Mouse (Mus musculus) embryo, embryonic 10 days (tissue): ENCODE results near the gene Mrps23.
A peak's percentile ranks its signal among the peaks of the same experiment; 100 is the strongest.

ENCODE experiments used
- DNase-seq: peaks from one replicate; pipeline ENCODE4 v3.0.0-alpha.2; 2015; ENCODE audit warnings: low spot score

The Mrps23 gene

DNA sequence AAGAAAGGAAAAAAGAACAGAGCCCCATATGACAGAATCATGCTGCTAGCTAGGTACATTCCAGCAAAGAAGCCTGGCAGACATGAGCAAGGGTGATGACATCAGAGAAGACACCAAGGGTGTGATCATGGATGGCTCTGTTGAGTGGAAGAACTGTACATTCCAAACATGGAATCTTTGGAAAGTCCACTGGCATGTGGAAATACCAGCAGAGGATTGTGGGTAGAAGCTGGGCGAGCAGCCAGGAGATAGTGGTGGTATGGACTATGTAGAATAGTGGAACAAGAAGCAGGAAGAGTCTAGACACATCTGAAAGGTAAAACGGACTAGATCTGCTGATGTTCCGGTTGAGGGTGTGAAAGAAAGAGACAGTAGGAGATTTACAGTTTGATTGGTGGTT lies 46.4 kb downstream of the Mrps23 start:
- no peak for DNase-seq

- DNase-seq = no peak
Measured at GRCm38 (mm10) chr11:88251295-88251694, 47.1 kb downstream of the Mrps23 start.

DNA sequence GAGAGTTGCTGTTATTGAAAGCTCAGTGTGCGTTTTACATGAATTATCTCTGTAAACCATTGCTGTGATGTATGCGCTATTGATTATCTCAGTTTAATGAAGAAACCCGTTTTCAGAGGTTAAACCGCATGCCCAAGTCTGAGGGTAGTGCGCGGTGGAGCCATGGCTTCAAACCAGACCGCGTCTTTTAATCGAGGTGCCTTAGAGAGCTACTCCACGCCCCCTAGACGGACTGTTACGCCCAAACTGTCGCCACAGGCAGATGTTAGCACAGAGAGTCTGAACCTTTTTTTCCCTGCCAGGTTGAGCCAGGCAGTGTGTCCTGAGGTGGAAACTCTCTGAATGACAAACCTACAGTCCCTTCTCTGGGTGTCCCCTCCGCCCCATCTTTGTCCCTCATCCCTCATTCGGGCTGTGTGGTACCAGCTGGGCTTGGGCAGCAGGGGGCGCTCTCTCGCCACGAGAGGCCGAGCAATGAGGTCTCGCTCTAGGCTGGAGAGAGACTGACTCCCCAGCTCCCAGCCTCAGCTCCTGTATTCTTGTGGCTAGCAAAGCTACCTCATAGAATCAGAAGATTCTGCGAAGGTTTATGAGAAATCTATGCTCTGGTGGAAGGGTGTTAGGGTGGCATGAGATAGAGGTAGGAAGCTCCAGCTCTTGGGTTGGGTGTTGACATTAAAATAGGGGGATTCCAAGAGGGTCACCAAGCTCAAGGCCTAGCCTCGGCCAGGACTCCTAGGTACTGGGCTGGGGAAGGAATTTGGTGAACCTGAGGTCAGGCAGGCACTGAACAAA lies 48.0 kb downstream of the Mrps23 start:
- DNase-seq = peak; percentile 93

- DNase-seq = peak; percentile 54
Measured at GRCm38 (mm10) chr11:88252767-88253513, 48.8 kb downstream of the Mrps23 start.

DNA sequence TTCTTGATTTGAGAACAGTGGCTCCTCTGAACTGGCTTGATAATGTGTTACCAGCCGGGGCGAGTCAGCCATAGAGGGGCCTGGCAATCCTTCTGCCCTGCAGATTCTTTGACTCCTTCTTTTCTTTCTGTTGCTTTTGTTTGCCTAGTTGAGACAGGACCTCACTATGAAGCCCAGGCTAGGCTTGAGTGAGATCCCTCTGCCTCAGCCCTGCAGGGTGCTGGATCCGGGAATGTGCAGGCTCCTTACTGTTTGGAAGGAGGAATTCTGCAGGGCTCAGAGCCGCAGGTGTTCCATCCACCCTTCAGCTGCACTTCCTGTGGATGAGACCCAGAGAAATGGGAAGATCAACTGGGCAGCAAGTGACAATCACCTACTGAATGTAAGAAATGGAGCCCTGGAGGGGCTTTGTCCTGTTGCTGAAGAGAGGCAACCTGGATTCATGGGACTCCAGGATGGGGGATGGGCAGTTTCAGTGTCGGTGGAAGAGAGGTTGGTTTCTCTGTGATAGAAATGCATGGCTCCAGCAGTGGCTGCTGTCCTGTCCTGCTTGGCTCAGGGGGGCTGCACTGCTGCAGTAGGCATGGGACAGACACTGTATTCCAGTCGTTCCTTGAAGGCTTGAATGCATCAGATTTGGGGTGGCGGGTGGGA lies 49.5 kb downstream of the Mrps23 start:
- DNase-seq = peak; percentile 51

DNA sequence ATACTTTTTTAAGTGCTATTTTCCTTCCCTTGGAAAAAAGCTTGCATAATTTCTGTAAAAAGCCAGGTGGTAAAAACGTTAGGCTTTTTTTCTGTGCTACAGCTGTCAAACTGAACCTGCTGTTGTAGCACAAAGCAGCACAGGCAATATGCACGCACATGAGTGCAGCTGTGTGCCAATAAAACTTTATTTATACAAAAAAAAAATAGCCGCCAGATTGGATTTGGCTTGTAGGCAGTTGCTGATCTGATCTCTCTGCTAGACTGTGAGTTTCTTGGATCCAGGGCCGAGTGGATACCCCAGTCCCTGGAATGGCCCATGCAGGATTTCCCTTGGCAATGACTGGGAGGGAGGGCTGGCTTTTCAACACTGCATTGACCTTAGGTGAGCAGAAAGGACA lies 53.5 kb downstream of the Mrps23 start:
- DNase-seq = no peak

GRCm38 (mm10) chr11:88258212-88258611 lies 54.0 kb downstream of the Mrps23 start:
- DNase-seq = no peak

DNA sequence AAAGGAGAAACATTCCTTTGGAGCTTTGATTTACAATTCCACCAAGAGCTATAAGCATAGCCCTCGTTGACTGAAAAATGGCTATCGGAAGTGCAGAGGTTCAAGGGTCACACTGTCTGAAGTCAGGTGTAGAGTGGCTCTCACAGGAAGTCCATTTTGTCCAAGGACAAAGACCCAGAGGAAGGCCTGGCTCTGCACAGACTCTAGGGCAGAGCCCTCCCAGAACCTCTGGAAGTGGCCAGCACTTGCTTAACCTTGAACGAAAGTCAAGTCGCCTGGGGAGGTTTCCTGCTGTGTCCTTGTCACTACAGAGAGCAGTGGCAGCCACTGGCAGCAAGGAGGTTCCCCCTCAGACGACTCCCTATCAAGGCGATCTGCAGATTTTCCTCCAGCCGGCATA lies 56.3 kb downstream of the Mrps23 start:
- DNase-seq = no peak
